ENCODE assay signal across 24 mouse cellular contexts in the genomic region with DNA sequence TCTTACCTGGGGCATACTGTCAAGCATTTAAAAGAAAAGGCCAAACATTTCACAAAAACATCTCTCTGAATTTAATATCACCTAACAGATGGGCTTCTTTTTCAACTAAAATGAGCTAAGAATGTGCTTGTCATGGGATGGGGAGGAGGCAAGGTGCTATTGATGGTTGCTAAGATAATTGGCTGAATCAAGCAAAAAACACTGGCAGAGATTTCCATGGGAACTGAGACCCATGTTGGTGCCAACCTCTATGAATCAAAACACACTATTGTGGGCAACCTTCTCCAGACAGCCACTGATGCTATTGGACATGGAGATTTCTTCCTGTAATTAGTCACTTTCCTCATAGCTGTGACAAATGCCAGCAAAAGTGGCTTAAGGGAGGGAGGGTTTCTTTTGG.
"Had no signal": no experiment of that assay in that cellular context is flagged by ENCODE, and none has a peak within 500 bp of the region (broad histone marks: within the 10 kb centered on the region; RNA-seq: fewer than 3 reads in every experiment).

No protein-coding gene starts in this region.

- H3K9ac ChIP-seq: limb, embryonic 13.5 days; liver, embryonic 12.5 days; liver, embryonic 15.5 days; lung, embryonic 15.5 days; midbrain, embryonic 13.5 days; neural tube, embryonic 13.5 days; stomach, embryonic 15.5 days had no signal

- H3K4me2 ChIP-seq: limb, embryonic 13.5 days; liver, embryonic 12.5 days; liver, embryonic 15.5 days; lung, embryonic 15.5 days; midbrain, embryonic 13.5 days; neural tube, embryonic 13.5 days; stomach, embryonic 15.5 days had no signal

- ATAC-seq: liver, embryonic 12.5 days; midbrain, embryonic 13.5 days; midbrain, embryonic 16.5 days had no signal

- H3K9me3 ChIP-seq: limb, embryonic 10.5 days; liver, embryonic 12.5 days; liver, embryonic 15.5 days; lung, embryonic 15.5 days; midbrain, embryonic 10.5 days; midbrain, embryonic 13.5 days; neural tube, embryonic 13.5 days; stomach, embryonic 15.5 days had no signal

- H3K4me1 ChIP-seq: limb, embryonic 10.5 days; limb, embryonic 13.5 days; liver, embryonic 12.5 days; liver, embryonic 15.5 days; lung, embryonic 15.5 days; megakaryocyte, embryonic 14.5 days; midbrain, embryonic 10.5 days; midbrain, embryonic 13.5 days; stomach, embryonic 15.5 days had no signal

- H3K27ac ChIP-seq: layer of hippocampus, adult 2 months; limb, embryonic 10.5 days; limb, embryonic 13.5 days; liver, embryonic 12.5 days; liver, embryonic 15.5 days; lung, embryonic 15.5 days; midbrain, embryonic 10.5 days; midbrain, embryonic 13.5 days; neural tube, embryonic 13.5 days; stomach, embryonic 15.5 days had no signal

- H3K27me3 ChIP-seq: liver, embryonic 12.5 days; liver, embryonic 15.5 days; lung, embryonic 15.5 days; megakaryocyte, embryonic 14.5 days; midbrain, embryonic 13.5 days; neural tube, embryonic 13.5 days; stomach, embryonic 15.5 days had no signal

- DNase-seq: kidney, postnatal 14 days; kidney, postnatal 4 days; liver; lung, adult 18-20 months; lung, postnatal 10 days; lung, postnatal 36 days; retina, postnatal 1 day; right cerebral cortex, postnatal 25 days; spleen, adult 18-20 months; thymus, adult 18-20 months; thymus, postnatal 36 days had no signal

- H3K36me3 ChIP-seq: limb, embryonic 10.5 days; limb, embryonic 13.5 days; liver, embryonic 12.5 days; liver, embryonic 15.5 days; lung, embryonic 15.5 days; midbrain, embryonic 10.5 days; midbrain, embryonic 13.5 days; neural tube, embryonic 13.5 days; stomach, embryonic 15.5 days had no signal

- H3K4me3 ChIP-seq: layer of hippocampus, adult 2 months; limb, embryonic 10.5 days; limb, embryonic 13.5 days; liver, embryonic 12.5 days; liver, embryonic 15.5 days; lung, embryonic 15.5 days; megakaryocyte, embryonic 14.5 days; midbrain, embryonic 10.5 days; midbrain, embryonic 13.5 days; myocyte; neural tube, embryonic 13.5 days; stomach, embryonic 15.5 days had no signal
